Mouse (Mus musculus) v-Abl transformed pro-B cells (cell line): Measurements from ENCODE around the gene Nhsl1.

Experiments used
- in situ Hi-C, 2 experiments: fragments of 400-800 bp; cut with MboI; formaldehyde crosslinking; loops; one replicate each; pipeline ENCODE4 v1.15.1; 2025; ENCODE audit not compliant: unreplicated experiment in 2 of 2

The Nhsl1 gene

DNA sequence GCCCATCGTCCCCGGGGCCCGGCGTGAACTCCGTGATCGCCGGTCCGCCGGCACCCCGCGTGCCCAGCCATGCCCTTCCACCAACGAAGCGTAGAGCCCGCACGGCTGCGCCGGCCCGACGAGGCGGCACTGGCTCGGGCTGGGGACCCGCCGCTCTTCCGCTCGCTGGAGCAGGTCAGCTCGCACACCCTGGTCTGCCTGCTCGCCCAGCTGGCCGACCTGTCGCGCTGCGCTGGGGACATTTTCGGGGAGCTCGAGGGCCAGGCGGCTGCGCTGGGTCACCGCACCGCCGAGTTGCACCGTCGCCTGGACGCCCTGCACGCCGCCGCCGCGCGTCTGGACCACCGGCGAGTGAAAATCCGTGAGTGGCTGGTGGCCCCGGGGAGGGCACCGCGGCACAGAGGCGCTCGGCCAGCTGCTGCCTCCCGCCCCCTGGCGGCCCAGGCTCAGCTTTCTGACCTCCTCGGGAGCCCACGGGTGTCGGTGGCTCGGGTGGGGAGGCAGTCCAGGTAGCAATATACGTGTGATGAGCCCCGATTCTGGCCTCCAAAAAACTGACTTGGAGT is at the start of gene Nhsl1:
Gene Nhsl1 (plus strand): TSS at position 70 of the 566 bp plus-strand sequence.
- in situ Hi-C loops = no loop called here

- in situ Hi-C loops = no loop called here
Observed at GRCm38 (mm10) chr10:18276090-18276734, 42.6 kb upstream of the Nhsl1 start.

DNA sequence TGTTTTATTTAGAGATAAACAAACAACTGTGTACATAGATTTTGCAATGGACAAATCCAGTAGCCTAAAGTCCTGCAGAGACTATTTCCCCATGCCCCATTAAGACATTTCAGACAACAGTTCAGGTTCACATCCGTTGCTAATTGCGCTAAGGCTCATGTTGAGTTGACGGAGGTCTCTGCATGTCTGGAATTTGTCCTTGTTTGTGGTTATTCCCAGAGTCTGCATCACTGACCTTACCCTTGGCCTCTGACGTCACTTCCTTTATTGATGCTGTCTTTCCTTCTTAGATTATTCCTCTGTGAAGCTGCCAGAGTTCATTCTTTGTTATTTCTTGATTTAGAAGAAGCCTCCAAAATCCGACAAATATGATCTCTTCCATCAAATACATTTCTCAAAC is 34.8 kb upstream of the Nhsl1 start:
- in situ Hi-C loops = no loop called here

DNA sequence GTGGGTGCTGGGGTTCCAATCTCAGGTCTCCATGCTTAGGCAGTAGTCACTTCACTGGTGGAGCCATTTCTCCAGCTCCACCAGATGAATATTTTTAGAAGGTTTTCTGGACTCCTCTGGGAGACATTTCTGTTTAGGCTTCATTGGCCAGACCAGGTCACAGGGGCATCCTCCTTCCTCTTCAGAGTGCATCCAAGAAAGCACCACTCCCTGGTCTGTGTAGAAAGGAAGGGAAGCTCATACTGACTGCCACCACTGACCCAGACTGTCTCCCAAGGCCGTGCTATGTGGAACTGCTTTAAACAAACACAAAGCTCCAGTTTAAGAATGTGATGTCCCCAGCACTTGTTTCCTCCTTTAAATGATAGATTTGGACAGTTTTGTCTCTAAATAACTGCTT is 29.3 kb upstream of the Nhsl1 start:
- in situ Hi-C loops = no loop called here

GRCm38 (mm10) chr10:18305106-18305505 is 13.7 kb upstream of the Nhsl1 start:
- in situ Hi-C loops = no loop called here

DNA sequence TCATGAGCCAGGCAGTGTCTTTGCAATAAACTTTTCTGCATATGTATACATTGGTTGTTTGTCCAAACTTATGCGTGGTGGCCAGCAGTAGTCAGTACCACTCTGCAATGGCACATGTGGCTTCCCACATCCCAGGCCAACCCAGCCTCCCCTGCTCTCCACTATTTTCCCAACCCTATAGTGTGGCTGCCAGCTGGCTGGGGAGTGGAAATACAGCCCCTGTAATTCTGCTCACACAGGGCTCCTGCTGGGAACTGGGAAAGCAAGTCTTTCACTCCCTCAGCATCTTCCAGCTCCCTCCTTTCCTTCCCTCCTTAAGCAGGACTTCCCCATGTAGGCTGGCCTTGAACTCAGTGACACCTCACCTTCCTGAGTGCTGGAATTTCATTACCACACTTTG is 3.7 kb upstream of the Nhsl1 start:
- in situ Hi-C loops = no loop called here

GRCm38 (mm10) chr10:18317521-18317920 is 1.3 kb upstream of the Nhsl1 start:
- in situ Hi-C loops = no loop called here

- in situ Hi-C loops = no loop called here
Observed at GRCm38 (mm10) chr10:18317961-18318915, 547 bp upstream of the Nhsl1 start.

DNA sequence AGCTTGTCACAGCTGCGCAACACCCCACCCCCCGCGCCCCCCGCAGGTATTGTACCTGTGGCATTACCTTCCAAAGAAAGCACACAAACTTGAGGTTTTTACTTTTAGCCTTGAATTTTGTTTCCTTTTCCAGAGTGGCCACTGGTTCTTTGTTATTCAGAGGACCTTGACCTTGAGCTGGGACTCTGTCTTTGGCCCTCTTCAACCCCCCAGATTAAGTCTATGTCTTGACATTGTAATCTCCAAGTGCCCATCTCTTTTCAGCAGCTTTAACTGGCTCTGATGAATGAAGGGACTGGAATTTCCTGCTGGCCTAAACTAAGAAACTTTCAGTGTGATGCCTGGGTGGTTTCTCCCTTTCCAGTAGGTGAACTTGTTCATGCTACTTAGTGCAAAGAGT is 906 bp downstream of the Nhsl1 start:
- in situ Hi-C loops = no loop called here

DNA sequence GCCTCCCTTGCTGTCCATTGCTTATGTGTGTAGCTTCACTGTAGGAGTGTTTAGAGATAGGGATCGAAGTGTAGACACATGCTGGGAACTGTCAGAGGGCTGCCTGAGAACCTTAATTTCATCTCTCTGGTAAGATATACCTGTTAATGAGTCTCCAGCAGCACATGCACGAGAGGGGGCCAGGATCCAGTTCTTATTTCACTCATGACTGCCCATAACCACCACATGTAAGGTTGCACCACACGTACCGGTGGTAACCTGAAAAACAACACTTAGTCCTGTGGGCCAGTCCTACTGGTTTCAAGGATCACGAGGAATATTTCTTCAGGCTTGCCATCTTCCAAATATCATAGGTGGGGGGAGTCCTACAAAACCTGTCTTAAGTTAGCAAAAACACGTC is 3.1 kb downstream of the Nhsl1 start:
- in situ Hi-C loops = no loop called here

GRCm38 (mm10) chr10:18323701-18324100 is 4.9 kb downstream of the Nhsl1 start:
- in situ Hi-C loops = no loop called here

GRCm38 (mm10) chr10:18328331-18328908 is 9.6 kb downstream of the Nhsl1 start:
- in situ Hi-C loops = no loop called here

GRCm38 (mm10) chr10:18329096-18330038 is 10.6 kb downstream of the Nhsl1 start:
- in situ Hi-C loops = no loop called here

DNA sequence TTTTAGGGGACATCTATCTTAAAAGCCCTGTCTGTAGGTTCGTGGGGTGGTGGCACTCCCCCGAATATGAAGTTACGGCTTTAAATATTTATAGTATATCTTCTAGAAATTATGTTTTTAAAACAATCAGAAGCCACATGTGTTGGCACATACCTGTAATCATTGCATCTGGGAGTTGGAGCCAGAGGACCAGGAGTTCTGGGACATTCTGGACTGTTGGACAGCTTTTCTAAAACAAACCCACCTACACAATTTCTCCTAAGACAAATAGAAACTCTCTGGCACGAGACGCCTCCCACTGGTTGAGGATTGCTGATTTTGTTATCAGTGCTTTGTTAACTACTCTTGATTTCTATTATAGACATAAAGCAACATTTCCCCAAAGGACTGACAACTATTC is 11.7 kb downstream of the Nhsl1 start:
- in situ Hi-C loops = no loop called here

- in situ Hi-C loops = no loop called here
Observed at GRCm38 (mm10) chr10:18333575-18333974, 14.8 kb downstream of the Nhsl1 start.

DNA sequence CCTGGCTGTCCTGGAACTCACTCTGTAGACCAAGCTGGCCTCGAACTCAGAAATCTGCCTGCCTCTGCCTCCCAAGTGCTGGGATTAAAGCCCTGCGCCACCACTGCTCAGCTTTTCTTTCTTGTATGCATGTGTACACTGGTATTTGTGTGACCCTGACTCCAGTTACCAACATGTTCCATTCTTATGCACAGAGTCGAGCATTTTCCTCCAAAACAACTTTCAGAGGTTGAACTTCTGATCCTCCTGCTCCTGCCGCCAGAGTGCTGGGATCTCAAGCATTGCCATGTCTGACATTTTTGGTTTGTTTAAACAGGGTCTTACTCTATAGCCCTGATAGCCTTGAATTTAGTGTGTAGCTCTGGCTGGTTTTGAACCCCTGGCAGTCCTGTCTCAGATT is 15.4 kb downstream of the Nhsl1 start:
- in situ Hi-C loops = no loop called here

GRCm38 (mm10) chr10:18334734-18335133 is 15.9 kb downstream of the Nhsl1 start:
- in situ Hi-C loops = no loop called here

DNA sequence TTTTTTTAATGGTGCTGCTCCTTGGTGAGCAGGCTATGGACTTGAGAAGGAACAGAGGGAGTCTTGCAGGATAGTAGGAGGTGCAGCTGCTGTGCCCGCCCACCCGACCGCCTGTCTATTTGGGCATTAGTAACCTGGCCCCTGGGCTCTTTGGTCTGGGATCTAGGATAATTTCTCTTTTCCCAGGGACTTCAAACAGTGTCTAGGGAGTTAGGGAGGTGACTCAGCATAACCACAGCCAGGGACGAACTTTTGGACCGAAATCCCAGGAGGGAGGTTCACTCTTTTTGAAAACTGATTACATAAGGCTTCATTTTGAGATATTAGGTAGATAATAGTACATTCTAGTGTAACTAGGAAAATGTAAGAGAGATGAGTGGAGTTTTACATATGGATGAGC is 18.9 kb downstream of the Nhsl1 start:
- in situ Hi-C loops = no loop called here

GRCm38 (mm10) chr10:18339386-18339785 is 20.6 kb downstream of the Nhsl1 start:
- in situ Hi-C loops = no loop called here

DNA sequence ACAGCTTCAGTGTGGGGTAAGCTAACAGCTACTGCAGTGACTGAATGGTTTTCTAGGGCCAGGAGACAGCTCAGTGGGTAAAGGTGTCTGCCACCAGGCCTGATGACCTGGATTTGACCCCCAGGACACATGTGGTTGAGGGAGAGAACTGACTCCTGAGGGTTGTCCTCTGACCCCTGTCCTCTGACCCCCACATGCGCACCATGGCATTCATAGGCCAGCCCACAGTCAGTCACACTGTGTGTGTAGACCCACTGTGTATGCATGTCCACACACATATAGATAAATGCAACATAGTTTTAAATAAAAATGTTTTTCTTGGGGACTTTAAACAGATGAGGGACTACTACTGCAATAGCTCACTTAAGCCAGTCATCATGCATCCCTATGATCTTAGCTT is 22.1 kb downstream of the Nhsl1 start:
- in situ Hi-C loops = no loop called here
